Mouse (Mus musculus) kidney, embryonic 14.5 days (tissue): ENCODE measurements around the gene Pifo. TPM values are rescaled to one million over a fixed set of nuclear protein-coding genes. Genes with fewer than 3 reads are reported as not detected.
A peak's percentile ranks its signal among the peaks of the same experiment; 100 is the strongest.

Source experiments
- ATAC-seq: fragments of 200-750 bp; cut with Nextera tagmentation; 2 replicates; pipeline ENCODE4 v1.8.0; 2017; ENCODE audit warnings: moderate number of reproducible peaks, mild to moderate bottlenecking, moderate TSS enrichment, moderate library complexity; ENCODE audit not compliant: low FRiP score, low TSS enrichment
- H3K27ac ChIP-seq: fragments of 300-500 bp; sonication (generic); 2 replicates; pipeline ENCODE4 v1.5.1; 2014; ENCODE audit warnings: low read depth, mild to moderate bottlenecking, low read length, moderate library complexity, mixed read lengths
- H3K27me3 ChIP-seq: fragments of 300-500 bp; sonication (generic); 2 replicates; pipeline ENCODE4 v1.6.1; 2014; ENCODE audit warnings: mild to moderate bottlenecking, low read length; ENCODE audit not compliant: control insufficient read depth, insufficient read depth
- H3K36me3 ChIP-seq: fragments of 300-500 bp; sonication (generic); 2 replicates; pipeline ENCODE4 v1.6.1; 2014; ENCODE audit warnings: low read length, mixed read lengths; ENCODE audit not compliant: control insufficient read depth, insufficient read depth
- H3K4me1 ChIP-seq: fragments of 300-500 bp; sonication (generic); 2 replicates; pipeline ENCODE4 v1.6.1; 2014; ENCODE audit warnings: low read length, mixed read lengths; ENCODE audit not compliant: control insufficient read depth, insufficient read depth
- H3K4me2 ChIP-seq: fragments of 300-500 bp; sonication (generic); replicated peaks from 2 replicates; pipeline ENCODE4 v1.6.1; 2014; ENCODE audit warnings: low read depth, mild to moderate bottlenecking, low read length
- H3K4me3 ChIP-seq: fragments of 300-500 bp; sonication (generic); 2 replicates; pipeline ENCODE4 v1.5.1; 2014; ENCODE audit warnings: mild to moderate bottlenecking, low read length
- H3K9ac ChIP-seq: fragments of 300-500 bp; sonication (generic); 2 replicates; pipeline ENCODE4 v1.6.1; 2014; ENCODE audit warnings: low read depth, mild to moderate bottlenecking, low read length, moderate library complexity
- H3K9me3 ChIP-seq: fragments of 300-500 bp; sonication (generic); 2 replicates; pipeline ENCODE4 v1.6.1; 2016; ENCODE audit warnings: low read length; ENCODE audit not compliant: control insufficient read depth
- WGBS: fragments of 180-500 bp; shearing (Covaris S2); extraction: QIAGEN DNeasy Blood & Tissue Kit; methylation state at CpG from one replicate; pipeline ENCODE4 v1.1.7; 2014; 5-methylcytosine and 5-hydroxymethylcytosine counted together
- polyA plus RNA-seq: library from polyadenylated mRNA; unstranded; fragments of >200 nt; fragmentation: Nextera tagmentation; extraction: Ambion mirVana; gene quantifications from 2 replicates; pipeline ENCODE4 v1.2.1, GENCODE M21; 2014

Gene Pifo
- polyA plus RNA-seq, 1 experiment from 2014 or later: not detected

DNA sequence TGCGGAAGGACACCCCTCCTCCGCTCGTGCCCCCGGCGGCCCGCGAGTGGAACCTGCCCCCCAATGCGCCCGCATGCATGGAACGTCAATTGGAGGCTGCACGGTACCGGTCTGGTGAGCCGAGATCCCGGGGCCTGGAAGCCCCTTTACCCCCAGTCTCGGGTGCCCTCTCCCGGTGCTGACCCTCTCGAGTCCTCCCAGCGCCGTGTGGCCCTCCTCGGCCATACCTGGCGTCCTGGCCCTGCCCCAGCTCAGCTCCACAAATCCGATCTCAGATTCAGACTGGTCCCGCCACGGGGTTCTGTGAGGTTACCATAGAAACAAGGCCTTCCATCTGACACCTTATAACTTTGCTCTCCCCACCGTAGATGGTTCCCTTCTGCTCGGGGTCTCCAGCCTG lies 54.9 kb downstream of the Pifo start:
- Histone ChIP-seq H3K4me2 (peak overlapping the region; percentile 79), H3K9me3 (no peaks in the 10 kb centered on the region), H3K27ac (peak overlapping the region; percentile 19; the same call in 1 of the 2 replicates), H3K9ac (peak overlapping the region; percentile 94), H3K4me1 (peaks cover 18% of the 10 kb centered on the region), H3K27me3 (no peaks in the 10 kb centered on the region), H3K36me3 (peaks cover 56% of the 10 kb centered on the region), H3K4me3 (peak overlapping the region; percentile 91)
- under 1% methylated on average over 26 of the region's 26 CpGs for WGBS
- ATAC-seq: peak; percentile 78

DNA sequence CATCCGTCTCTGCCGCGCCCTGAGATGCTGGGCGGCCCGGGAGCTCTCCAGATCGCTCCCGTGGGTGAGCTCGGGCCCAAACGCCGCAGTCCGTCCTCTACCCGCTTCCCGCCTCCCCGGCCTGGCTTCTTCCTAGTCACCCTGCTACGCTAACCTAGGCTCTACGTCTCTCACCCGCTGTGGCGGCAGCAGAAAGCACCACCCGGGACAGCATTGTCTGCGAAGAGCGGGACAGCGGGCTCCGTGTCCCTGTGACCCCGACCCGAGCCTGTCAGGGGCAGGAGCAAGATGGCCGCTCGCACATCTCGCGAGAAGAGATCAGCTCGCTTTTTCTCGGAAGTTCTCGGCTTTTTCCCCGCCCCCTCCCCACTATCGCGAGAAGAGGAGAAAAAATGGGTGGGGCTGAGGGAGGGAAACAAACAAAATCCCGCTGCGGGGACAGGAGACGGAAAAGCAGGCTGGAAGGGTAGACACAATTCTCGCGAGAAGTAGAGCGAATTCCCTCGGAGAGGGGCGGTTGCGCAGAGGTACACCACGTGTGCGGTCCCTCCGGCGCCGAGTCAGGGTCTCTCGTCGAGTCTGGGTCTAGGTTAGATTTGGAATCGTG lies 55.4 kb downstream of the Pifo start, which contains the start of gene Wdr77:
Wdr77 (plus strand) TSS at position 396 of the 607 bp plus-strand sequence.
- Histone ChIP-seq H3K27me3 (no peaks in the 10 kb centered on the region), H3K4me2 (peak within 1 kb of the TSS; percentile 79), H3K4me3 (peak within 1 kb of the TSS; percentile 91), H3K9ac (peak within 1 kb of the TSS; percentile 94), H3K27ac (peak within 1 kb of the TSS; percentile 73; the same call in 1 of the 2 replicates), H3K9me3 (no peaks in the 10 kb centered on the region), H3K4me1 (peaks cover 18% of the 10 kb centered on the region), H3K36me3 (peaks cover 56% of the 10 kb centered on the region)
- under 1% methylated on average over 52 of the region's 52 CpGs for WGBS
- peak; percentile 97 for ATAC-seq

DNA sequence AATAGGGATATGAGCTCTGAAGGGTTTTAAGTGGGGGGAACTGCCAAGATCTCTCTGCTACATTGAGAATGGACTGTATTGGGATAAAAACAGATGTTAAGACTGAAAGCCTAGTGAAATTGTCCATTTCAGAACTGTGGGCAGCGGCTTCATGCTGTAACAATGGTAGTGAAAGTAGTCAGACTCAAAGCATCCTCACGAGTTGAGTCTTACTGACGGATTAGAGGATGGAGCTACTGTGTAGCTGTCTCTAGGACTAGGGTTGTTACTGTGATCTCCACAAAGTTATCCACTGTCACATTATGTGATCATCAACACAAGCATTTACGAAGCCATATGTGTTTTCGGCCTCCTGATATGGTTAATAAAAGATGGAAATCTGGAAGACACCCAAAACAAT lies 56.2 kb downstream of the Pifo start:
- ATAC-seq: no peak
- peak overlapping the region; percentile 91 for H3K4me3 ChIP-seq
- peaks cover 55% of the 10 kb centered on the region for H3K36me3 ChIP-seq
- H3K27me3 ChIP-seq: no peaks in the 10 kb centered on the region
- WGBS: 44% methylated on average over 5 of the region's 5 CpGs
- no peaks in the 10 kb centered on the region for H3K9me3 ChIP-seq
- H3K4me2 ChIP-seq: peak overlapping the region; percentile 72
- H3K27ac ChIP-seq: 0 out of 2 replicates have a peak overlapping the region, but pooled peaks have one; percentile 73
- H3K9ac ChIP-seq: peak overlapping the region; percentile 76
- peaks cover 18% of the 10 kb centered on the region for H3K4me1 ChIP-seq

DNA sequence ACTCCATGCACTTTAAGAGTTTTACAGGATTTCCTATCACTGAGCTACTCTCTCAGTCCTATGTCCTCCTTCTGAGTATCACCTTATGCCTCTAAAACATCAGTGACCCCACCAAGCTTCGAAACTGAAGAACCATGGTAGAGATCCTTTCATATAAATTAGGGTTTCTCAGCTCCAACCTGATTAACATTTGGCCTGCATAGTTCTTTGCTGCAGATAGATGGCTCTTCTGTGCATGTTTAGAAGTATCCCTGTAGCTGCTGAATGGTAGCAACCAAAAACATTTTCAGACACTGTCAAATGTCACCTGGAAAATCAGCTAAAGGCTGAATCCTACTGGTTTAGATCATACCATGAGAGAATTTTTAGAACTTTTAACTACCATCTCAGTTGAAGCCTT lies 57.2 kb downstream of the Pifo start:
- H3K4me1 ChIP-seq: peaks cover 18% of the 10 kb centered on the region
- 0 out of 2 replicates have a peak overlapping the region, but pooled peaks have one; percentile 9 for H3K9ac ChIP-seq
- H3K36me3 ChIP-seq: peaks cover 55% of the 10 kb centered on the region
- 0 out of 2 replicates have a peak overlapping the region, but pooled peaks have one; percentile 1 for H3K4me2 ChIP-seq
- no peaks in the 10 kb centered on the region for H3K27me3 ChIP-seq
- no peaks in the 10 kb centered on the region for H3K9me3 ChIP-seq
- ATAC-seq: no peak
- H3K27ac ChIP-seq: no peak overlapping the region
- H3K4me3 ChIP-seq: no peak overlapping the region
- WGBS: 85% methylated on average over 1 of the region's 1 CpGs

DNA sequence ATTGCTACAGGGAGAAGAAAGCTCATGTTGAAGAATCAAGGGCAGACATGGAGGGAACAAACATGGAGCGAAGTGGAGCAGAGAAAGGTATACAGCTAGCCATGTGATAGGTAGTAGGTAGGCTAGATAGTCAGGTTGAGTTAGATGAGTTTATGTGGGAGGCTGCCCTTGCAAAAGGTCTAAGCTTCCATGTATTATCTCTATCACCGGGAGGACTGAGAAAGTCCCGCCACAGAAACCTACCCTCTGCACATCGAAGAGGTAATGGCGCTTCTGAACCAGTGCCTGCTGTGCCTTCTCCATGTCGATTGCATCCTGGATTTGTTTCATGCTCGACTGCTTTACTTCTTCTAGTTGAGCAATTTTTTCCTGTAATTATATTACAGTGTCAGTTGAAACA lies 63.1 kb downstream of the Pifo start:
- Histone ChIP-seq H3K4me2 (no peak overlapping the region), H3K27ac (no peak overlapping the region), H3K4me1 (no peaks in the 10 kb centered on the region), H3K36me3 (peaks cover 85% of the 10 kb centered on the region), H3K4me3 (no peak overlapping the region), H3K9ac (no peak overlapping the region), H3K27me3 (no peaks in the 10 kb centered on the region), H3K9me3 (no peaks in the 10 kb centered on the region)
- WGBS: 93% methylated on average over 7 of the region's 7 CpGs
- ATAC-seq: no peak

Other genes with a start within 250 kb of the Pifo start
- gene Rap1a, start 213.3 kb downstream of the Pifo start, polyA plus RNA-seq: 89.0 and 141 TPM in 2 replicates
- gene Adora3, start 143.8 kb downstream of the Pifo start, polyA plus RNA-seq: 0.18 TPM in 1 of 2 replicates, not detected in the other
- gene Tmigd3, start 143.7 kb downstream of the Pifo start, polyA plus RNA-seq: 0.53 TPM in 1 of 2 replicates, not detected in the other
- gene I830077J02Rik, start 82.0 kb downstream of the Pifo start, polyA plus RNA-seq: 0.64 and 0.70 TPM in 2 replicates
- 117 and 188 TPM in 2 replicates for gene Wdr77, start 55.3 kb downstream of the Pifo start, polyA plus RNA-seq
- 515 and 618 TPM in 2 replicates for gene Atp5f1, start 54.5 kb downstream of the Pifo start, polyA plus RNA-seq
- gene Ovgp1, start 40.9 kb downstream of the Pifo start, polyA plus RNA-seq: 1.9 and 2.2 TPM in 2 replicates
- not detected in 2 replicates for gene Chil5, start 18.2 kb upstream of the Pifo start, polyA plus RNA-seq
- not detected in 2 replicates for gene Chia1, start 98.6 kb upstream of the Pifo start, polyA plus RNA-seq
- not detected in 2 replicates for gene Chil3, start 152.9 kb upstream of the Pifo start, polyA plus RNA-seq
- gene Chil4, start 204.9 kb upstream of the Pifo start, polyA plus RNA-seq: not detected in 2 replicates